Comparison of ENCODE assay signal across 13 mouse cellular contexts in genomic region chr5:125262578-125262977, GRCm38 (mm10).
A peak's percentile ranks its signal among the peaks of the same experiment; 100 is the strongest.
DNase-seq lines count a peak whose midpoint lies in the region; ATAC-seq and TF ChIP-seq lines count a peak whose summit lies in the region.
"Had no signal": no experiment of that assay in that cellular context is flagged by ENCODE, and none has a peak within 500 bp of the region (broad histone marks: within the 10 kb centered on the region; RNA-seq: fewer than 3 reads in every experiment).

No protein-coding gene starts in this region.

- H3K36me3 ChIP-seq in stomach, embryonic 16.5 days (ENCODE audit: control insufficient read depth, insufficient read depth, low read length) = no peaks in the 10 kb centered on the region
- no peaks in the 10 kb centered on the region for H3K36me3 ChIP-seq in stomach, postnatal 0 days (ENCODE audit: control insufficient read depth, insufficient read depth, low read length)
- H3K36me3 ChIP-seq in hindbrain, embryonic 15.5 days = no peaks in the 10 kb centered on the region
- no peaks in the 10 kb centered on the region for H3K36me3 ChIP-seq in midbrain, embryonic 14.5 days (ENCODE audit: control insufficient read depth, insufficient read depth, low read length)
- no peaks in the 10 kb centered on the region for H3K36me3 ChIP-seq in intestine, postnatal 0 days (ENCODE audit: control insufficient read depth, insufficient read depth)
- H3K36me3 ChIP-seq: G1E; heart, embryonic 15.5 days had no signal

- ATAC-seq in stomach, embryonic 16.5 days (ENCODE audit: insufficient read depth, low FRiP score) = 0 out of 2 replicates have a peak, but pooled peaks have one; percentile 8
- ATAC-seq in stomach, postnatal 0 days (ENCODE audit: low FRiP score, low TSS enrichment) = no peak
- ATAC-seq in hindbrain, embryonic 15.5 days (ENCODE audit: low FRiP score, low read depth) = peak; percentile 43; the same call in 1 of the 2 replicates
- ATAC-seq in midbrain, embryonic 14.5 days (ENCODE audit: low FRiP score, low TSS enrichment) = no peak
- no peak for ATAC-seq in intestine, postnatal 0 days

- H3K4me1 ChIP-seq in stomach, embryonic 16.5 days (ENCODE audit: control insufficient read depth, insufficient read depth, low read length) = peaks cover 21% of the 10 kb centered on the region
- no peaks in the 10 kb centered on the region for H3K4me1 ChIP-seq in stomach, postnatal 0 days (replicated peaks; ENCODE audit: control insufficient read depth, insufficient read depth)
- peaks cover 47% of the 10 kb centered on the region for H3K4me1 ChIP-seq in hindbrain, embryonic 15.5 days (replicated peaks)
- peaks cover 8% of the 10 kb centered on the region for H3K4me1 ChIP-seq in midbrain, embryonic 14.5 days (ENCODE audit: control insufficient read depth, insufficient read depth, low read length)
- H3K4me1 ChIP-seq in intestine, postnatal 0 days (replicated peaks; ENCODE audit: control insufficient read depth, insufficient read depth, low read length) = no peaks in the 10 kb centered on the region

- H3K27ac ChIP-seq in stomach, embryonic 16.5 days (ENCODE audit: low read length) = no peak overlapping the region
- H3K27ac ChIP-seq in stomach, postnatal 0 days (replicated peaks) = no peak overlapping the region
- peak overlapping the region; percentile 73 for H3K27ac ChIP-seq in hindbrain, embryonic 15.5 days (replicated peaks)
- H3K27ac ChIP-seq in midbrain, embryonic 14.5 days (replicated peaks; ENCODE audit: low read depth, low read length) = peak overlapping the region; percentile 56
- H3K27ac ChIP-seq in intestine, postnatal 0 days (ENCODE audit: low read depth, low read length) = no peak overlapping the region
- H3K27ac ChIP-seq: heart, embryonic 15.5 days; kidney, postnatal 0 days; liver, embryonic 14.5 days had no signal

- H3K9ac ChIP-seq in stomach, embryonic 16.5 days (ENCODE audit: low read length) = no peak overlapping the region
- no peak overlapping the region for H3K9ac ChIP-seq in stomach, postnatal 0 days (ENCODE audit: low read length)
- H3K9ac ChIP-seq in hindbrain, embryonic 15.5 days = no peak overlapping the region
- no peak overlapping the region for H3K9ac ChIP-seq in midbrain, embryonic 14.5 days (replicated peaks; ENCODE audit: low read length)
- no peak overlapping the region for H3K9ac ChIP-seq in intestine, postnatal 0 days (ENCODE audit: low read depth, low read length)
- H3K9ac ChIP-seq: heart, embryonic 15.5 days; liver, embryonic 14.5 days had no signal

- H3K27me3 ChIP-seq in stomach, embryonic 16.5 days (ENCODE audit: control insufficient read depth, insufficient read depth, low read length) = no peaks in the 10 kb centered on the region
- H3K27me3 ChIP-seq in stomach, postnatal 0 days (ENCODE audit: control insufficient read depth, insufficient read depth, low read length) = no peaks in the 10 kb centered on the region
- no peaks in the 10 kb centered on the region for H3K27me3 ChIP-seq in hindbrain, embryonic 15.5 days
- H3K27me3 ChIP-seq in midbrain, embryonic 14.5 days (ENCODE audit: control insufficient read depth, insufficient read depth, low read length) = no peaks in the 10 kb centered on the region
- no peaks in the 10 kb centered on the region for H3K27me3 ChIP-seq in intestine, postnatal 0 days (replicated peaks; ENCODE audit: control insufficient read depth, insufficient read depth, low read length)

- no peak overlapping the region for H3K4me2 ChIP-seq in stomach, embryonic 16.5 days (ENCODE audit: low read depth, low read length)
- no peak overlapping the region for H3K4me2 ChIP-seq in stomach, postnatal 0 days (replicated peaks; ENCODE audit: low read depth)
- no peak overlapping the region for H3K4me2 ChIP-seq in hindbrain, embryonic 15.5 days
- H3K4me2 ChIP-seq in midbrain, embryonic 14.5 days (ENCODE audit: low read length) = no peak overlapping the region
- H3K4me2 ChIP-seq in intestine, postnatal 0 days (replicated peaks; ENCODE audit: low read depth) = no peak overlapping the region
- H3K4me2 ChIP-seq: heart, embryonic 15.5 days had no signal

- H3K9me3 ChIP-seq in stomach, embryonic 16.5 days (replicated peaks; ENCODE audit: control insufficient read depth, low read length) = no peaks in the 10 kb centered on the region
- H3K9me3 ChIP-seq in stomach, postnatal 0 days (ENCODE audit: control insufficient read depth, low read length) = no peaks in the 10 kb centered on the region
- no peaks in the 10 kb centered on the region for H3K9me3 ChIP-seq in hindbrain, embryonic 15.5 days
- H3K9me3 ChIP-seq in midbrain, embryonic 14.5 days (ENCODE audit: control insufficient read depth, low read length) = no peaks in the 10 kb centered on the region
- H3K9me3 ChIP-seq in intestine, postnatal 0 days (ENCODE audit: control insufficient read depth) = no peaks in the 10 kb centered on the region
- H3K9me3 ChIP-seq: heart, embryonic 15.5 days had no signal

- WGBS in stomach, embryonic 16.5 days = 41% methylated on average over 7 of the region's 7 CpGs
- 33% methylated on average over 7 of the region's 7 CpGs for WGBS in stomach, postnatal 0 days
- WGBS in hindbrain, embryonic 15.5 days = 21% methylated on average over 7 of the region's 7 CpGs
- WGBS in midbrain, embryonic 14.5 days = 18% methylated on average over 7 of the region's 7 CpGs
- 52% methylated on average over 7 of the region's 7 CpGs for WGBS in intestine, postnatal 0 days

- DNase-seq in stomach, postnatal 0 days (ENCODE audit: low spot score) = no peak
- DNase-seq in midbrain, embryonic 14.5 days = peak; percentile 76
- no peak for DNase-seq in lung, postnatal 10 days
- no peak for DNase-seq in cerebellum, postnatal 25 days
- DNase-seq in kidney, adult 11 months = no peak
- DNase-seq: thymus, postnatal 14 days had no signal

- no peak for TF ChIP-seq CTCF in stomach, postnatal 0 days (IDR thresholded peaks at IDR 0.05; ENCODE audit: low read depth)
- no peak for TF ChIP-seq CTCF in intestine, postnatal 0 days (IDR thresholded peaks at IDR 0.05; ENCODE audit: low read depth)

- H3K4me3 ChIP-seq in stomach, embryonic 16.5 days (replicated peaks; ENCODE audit: low read length) = no peak overlapping the region
- no peak overlapping the region for H3K4me3 ChIP-seq in stomach, postnatal 0 days (ENCODE audit: low read depth, low read length)
- H3K4me3 ChIP-seq in hindbrain, embryonic 15.5 days = no peak overlapping the region
- no peak overlapping the region for H3K4me3 ChIP-seq in midbrain, embryonic 14.5 days (replicated peaks; ENCODE audit: low read depth, low read length)
- H3K4me3 ChIP-seq in intestine, postnatal 0 days (ENCODE audit: low read depth, low read length) = no peak overlapping the region
- H3K4me3 ChIP-seq: heart, embryonic 15.5 days had no signal

- TF ChIP-seq EP300 in stomach, postnatal 0 days (optimal IDR thresholded peaks at IDR 0.05) = no peak

Comparison
In these comparisons a context has a peak if more than half of its experiments do, and no peak if none do; other contexts are left out.
1. ATAC-seq: peak in stomach, embryonic 16.5 days (single experiment) and hindbrain, embryonic 15.5 days (single experiment); none in stomach, postnatal 0 days (single experiment), midbrain, embryonic 14.5 days (single experiment) and intestine, postnatal 0 days (single experiment).
2. H3K27ac ChIP-seq: peak in hindbrain, embryonic 15.5 days (single experiment) and midbrain, embryonic 14.5 days (single experiment); none in stomach, embryonic 16.5 days (single experiment), stomach, postnatal 0 days (single experiment) and intestine, postnatal 0 days (single experiment).